Mouse (Mus musculus) cerebellum, adult 2 months (tissue): ENCODE results near the gene Taldo1.

ENCODE experiments used
- CTCF ChIP-seq: fragments of 200-500 bp; IDR thresholded peaks from 2 replicates; pipeline ENCODE4 v1.5.1; 2011; ENCODE audit warnings: low read depth, mild to moderate bottlenecking, control low read depth, low read length, moderate library complexity, borderline replicate concordance; ENCODE audit not compliant: insufficient read depth
- POLR2A ChIP-seq: fragments of 200-500 bp; IDR thresholded peaks from 2 replicates; pipeline ENCODE4 v1.6.1; 2011; ENCODE audit warnings: low read length, control low read depth, borderline replicate concordance; ENCODE audit not compliant: insufficient read depth

DNA sequence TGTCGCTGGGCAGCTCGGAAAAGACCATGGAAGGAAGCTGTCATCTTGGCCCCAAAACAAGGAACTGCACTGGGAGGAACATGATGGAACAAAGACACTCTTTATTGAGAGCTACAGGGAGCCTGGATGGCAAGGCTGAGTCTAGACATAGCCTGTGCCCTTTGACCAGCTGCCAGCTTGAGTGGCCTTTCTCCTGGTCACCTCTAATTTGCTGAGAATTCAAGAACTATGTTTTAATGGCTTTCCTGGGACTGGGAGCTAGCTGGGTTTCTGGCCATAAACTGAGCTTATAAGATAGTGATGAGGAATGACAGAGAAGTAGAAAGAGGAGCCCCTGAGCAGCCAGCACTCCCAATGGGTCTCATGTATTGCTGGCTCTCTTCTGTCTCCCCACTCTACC is 48.8 kb upstream of the Taldo1 start:
- no peak for TF ChIP-seq POLR2A
- TF ChIP-seq CTCF, result no peak
